Mouse (Mus musculus) cerebellum, adult 8-10 months (tissue): ENCODE measurements around the gene Itih3.

Source experiments
- DNase-seq: peaks from one replicate; pipeline ENCODE4 v3.0.0; 2022

Gene Itih3

GRCm38 (mm10) chr14:30923375-30924105 lies at the start of gene Itih3:
Gene Itih3, minus strand, starts transcription at chr14:30923760.
- DNase-seq = no peak

GRCm38 (mm10) chr14:30960366-30960765 lies 36.8 kb upstream of the Itih3 start:
- DNase-seq = no peak

GRCm38 (mm10) chr14:30959031-30959430 lies 35.5 kb upstream of the Itih3 start:
- DNase-seq = no peak

GRCm38 (mm10) chr14:30958517-30958916 lies 35.0 kb upstream of the Itih3 start:
- DNase-seq = no peak

- peak; percentile 95 for DNase-seq
Measured at GRCm38 (mm10) chr14:30951154-30951825, 27.7 kb upstream of the Itih3 start, which contains the start of gene Nek4. Gene Nek4, plus strand, starts transcription at chr14:30951377.

- peak; percentile 12 for DNase-seq
Measured at GRCm38 (mm10) chr14:30949986-30950385, 26.4 kb upstream of the Itih3 start.

GRCm38 (mm10) chr14:30944745-30945144 lies 21.2 kb upstream of the Itih3 start:
- DNase-seq = no peak

GRCm38 (mm10) chr14:30943860-30944674 lies 20.5 kb upstream of the Itih3 start:
- DNase-seq = peak; percentile 29

- no peak for DNase-seq
Measured at GRCm38 (mm10) chr14:30943038-30943437, 19.5 kb upstream of the Itih3 start, which contains the start of gene Itih1. Gene Itih1, minus strand, starts transcription at chr14:30943289.

GRCm38 (mm10) chr14:30942254-30942653 lies 18.7 kb upstream of the Itih3 start:
- DNase-seq = no peak

GRCm38 (mm10) chr14:30933351-30933750 lies 9.8 kb upstream of the Itih3 start:
- DNase-seq = no peak

- DNase-seq = no peak
Measured at GRCm38 (mm10) chr14:30930386-30930785, 6.8 kb upstream of the Itih3 start.

- no peak for DNase-seq
Measured at GRCm38 (mm10) chr14:30925492-30925891, 1.9 kb upstream of the Itih3 start.

GRCm38 (mm10) chr14:30922053-30922670 lies 1.4 kb downstream of the Itih3 start:
- no peak for DNase-seq

GRCm38 (mm10) chr14:30916516-30916915 lies 7.0 kb downstream of the Itih3 start:
- DNase-seq = no peak

GRCm38 (mm10) chr14:30913404-30913803 lies 10.2 kb downstream of the Itih3 start:
- DNase-seq = no peak

GRCm38 (mm10) chr14:30912641-30913040 lies 10.9 kb downstream of the Itih3 start:
- no peak for DNase-seq

GRCm38 (mm10) chr14:30911141-30911540 lies 12.4 kb downstream of the Itih3 start:
- DNase-seq = no peak

- DNase-seq = no peak
Measured at GRCm38 (mm10) chr14:30907814-30908265, 15.7 kb downstream of the Itih3 start.

- DNase-seq = no peak
Measured at GRCm38 (mm10) chr14:30906001-30906400, 17.6 kb downstream of the Itih3 start.

- DNase-seq = no peak
Measured at GRCm38 (mm10) chr14:30904307-30904706, 19.3 kb downstream of the Itih3 start.

GRCm38 (mm10) chr14:30903036-30903435 lies 20.5 kb downstream of the Itih3 start:
- DNase-seq = no peak

GRCm38 (mm10) chr14:30902628-30903027 lies 20.9 kb downstream of the Itih3 start:
- DNase-seq = no peak
